Mouse (Mus musculus): ENCODE data around the gene Cnn3. TPM values are rescaled to one million over a fixed set of nuclear protein-coding genes. Genes with fewer than 3 reads are reported as not detected.

The Cnn3 gene
- polyA plus RNA-seq (2012; rRNA removed): 52.8 and 67.8 TPM in 2 replicates

DNA sequence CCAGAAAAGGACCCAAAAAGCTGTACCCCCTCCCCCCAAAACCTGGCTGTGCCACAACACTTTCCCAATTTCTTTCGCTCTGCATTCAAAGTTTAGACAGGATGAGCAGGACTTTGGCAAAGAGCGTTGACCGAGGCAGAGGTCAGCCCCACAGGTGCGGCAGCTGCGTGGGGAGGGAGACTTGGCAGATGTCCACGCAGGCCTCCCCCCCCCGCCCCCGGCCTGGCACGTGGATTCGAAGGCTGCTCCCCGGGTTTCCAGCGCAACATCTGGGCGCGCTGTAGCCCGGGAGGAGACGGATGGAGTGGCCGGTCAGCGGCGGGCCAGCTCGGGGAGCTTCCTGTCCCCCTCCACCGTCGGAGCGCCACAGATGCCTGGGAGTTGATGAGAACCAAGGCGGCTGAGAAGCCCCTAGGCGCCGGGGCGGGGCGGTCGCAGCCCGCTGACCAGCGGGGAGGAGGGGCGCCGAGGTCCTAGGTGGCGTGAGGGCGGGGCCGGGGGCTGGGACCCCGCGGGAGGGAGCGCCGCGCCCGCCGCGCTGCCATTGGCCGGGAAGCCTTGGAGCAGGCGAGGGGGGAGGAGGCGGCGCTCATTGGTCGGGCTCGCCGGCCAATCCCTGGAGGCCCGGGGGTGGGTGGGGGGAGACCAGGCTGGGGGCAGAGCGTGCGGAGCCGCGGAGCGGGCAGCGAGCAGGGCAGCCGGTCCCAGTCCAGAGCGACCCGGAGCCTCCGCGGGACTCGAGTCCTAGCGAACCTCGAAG is at the start of gene Cnn3:
Cnn3 (plus strand) TSS at position 637 of the 760 bp plus-strand sequence.
- Histone ChIP-seq H3K36me3 (ENCODE audit: control insufficient read depth, insufficient read depth, low read length) (no peaks in the 10 kb centered on the region), H3K4me3 (ENCODE audit: low read depth, low read length) (peak within 1 kb of the TSS; percentile 85), H3K27me3 (ENCODE audit: control insufficient read depth, insufficient read depth, low read length) (no peaks in the 10 kb centered on the region), H3K4me1 (ENCODE audit: control insufficient read depth, insufficient read depth, insufficient read length, low read length) (peaks cover 3% of the 10 kb centered on the region), H3K27ac (ENCODE audit: insufficient read depth, low read depth, low read length) (peak within 1 kb of the TSS; percentile 79)
- TF ChIP-seq POLR2A (IDR thresholded peaks at IDR 0.05; ENCODE audit: low read depth, low read length): peak; percentile 67
- no peak for TF ChIP-seq CTCF (IDR thresholded peaks at IDR 0.05; ENCODE audit: extremely low read depth, insufficient read length, insufficient replicate concordance, low read depth, low read length)
- 1% methylated on average over 64 of the region's 66 CpGs for WGBS

DNA sequence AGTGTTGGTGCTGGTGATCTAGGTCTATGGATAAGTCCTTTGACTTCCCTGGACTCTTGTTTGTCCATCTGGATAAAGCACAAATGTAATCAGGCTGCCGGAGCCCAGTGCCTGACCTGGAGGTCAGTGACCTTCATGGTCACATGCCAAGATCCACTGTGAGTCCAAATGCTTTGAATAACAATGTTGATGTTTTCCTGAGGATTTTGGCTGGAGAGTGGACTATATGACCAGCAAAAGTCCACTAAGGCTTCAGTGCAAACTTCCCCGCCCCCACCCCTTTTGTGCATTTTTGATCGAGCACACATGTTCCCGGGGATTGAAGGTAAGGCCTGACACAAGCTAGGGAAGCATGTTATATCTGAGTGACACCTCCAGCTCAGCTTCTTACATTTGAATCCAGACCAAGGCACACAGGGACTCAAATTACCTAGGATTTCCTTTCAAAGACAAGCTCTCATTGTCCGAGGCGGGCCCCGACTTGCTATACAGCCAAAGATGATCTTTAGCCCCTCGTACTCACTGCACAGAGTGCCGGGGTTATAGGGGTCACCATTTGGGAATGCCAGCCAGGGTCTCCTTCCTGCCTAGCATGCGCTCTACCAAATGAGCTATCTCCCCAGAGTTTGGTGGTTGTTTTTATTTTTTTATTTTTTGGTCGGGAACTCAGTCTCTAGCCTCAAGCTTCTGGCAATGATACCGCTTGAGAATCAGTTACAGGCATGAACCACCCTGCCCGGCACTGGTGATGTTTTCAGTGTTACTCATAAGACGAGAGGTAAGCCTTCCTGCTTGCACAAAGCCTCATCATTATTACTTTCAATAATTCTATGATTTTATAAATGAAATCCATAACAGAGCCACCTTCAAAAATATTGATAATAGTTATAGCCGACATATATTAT is 47.3 kb upstream of the Cnn3 start:
- H3K27me3 ChIP-seq (ENCODE audit: control insufficient read depth, insufficient read depth, low read length): no peaks in the 10 kb centered on the region
- H3K36me3 ChIP-seq (ENCODE audit: control insufficient read depth, insufficient read depth, low read length): no peaks in the 10 kb centered on the region
- H3K27ac ChIP-seq (ENCODE audit: insufficient read depth, low read depth, low read length): no peak overlapping the region
- TF ChIP-seq POLR2A (IDR thresholded peaks at IDR 0.05; ENCODE audit: low read depth, low read length) (no peak), CTCF (IDR thresholded peaks at IDR 0.05; ENCODE audit: extremely low read depth, insufficient read length, insufficient replicate concordance, low read depth, low read length) (no peak)
- no peak overlapping the region for H3K4me3 ChIP-seq (ENCODE audit: low read depth, low read length)
- H3K4me1 ChIP-seq (ENCODE audit: control insufficient read depth, insufficient read depth, insufficient read length, low read length): no peaks in the 10 kb centered on the region
- 77% methylated on average over 15 of the region's 15 CpGs for WGBS

DNA sequence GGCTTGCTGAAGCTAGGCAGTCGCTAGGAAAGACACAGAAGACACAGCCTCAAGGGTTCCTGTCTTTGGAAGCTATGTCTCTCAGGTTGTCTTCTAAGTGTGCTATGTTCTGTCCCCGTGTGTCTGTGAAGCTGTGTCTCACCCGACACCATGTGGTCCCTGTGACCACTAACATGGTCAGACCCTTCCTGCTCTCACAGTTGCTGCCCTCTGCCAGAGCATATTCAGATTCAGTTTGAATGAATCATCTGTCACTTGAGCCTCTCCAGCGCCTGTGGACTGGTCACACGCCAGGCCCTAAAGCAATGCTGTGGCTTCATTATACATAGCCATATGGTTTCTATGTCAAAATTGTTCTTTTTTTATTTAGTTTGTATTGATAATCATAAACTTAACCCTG is 46.6 kb upstream of the Cnn3 start:
- whole genome bisulfite sequencing: 84% methylated on average over 5 of the region's 5 CpGs

DNA sequence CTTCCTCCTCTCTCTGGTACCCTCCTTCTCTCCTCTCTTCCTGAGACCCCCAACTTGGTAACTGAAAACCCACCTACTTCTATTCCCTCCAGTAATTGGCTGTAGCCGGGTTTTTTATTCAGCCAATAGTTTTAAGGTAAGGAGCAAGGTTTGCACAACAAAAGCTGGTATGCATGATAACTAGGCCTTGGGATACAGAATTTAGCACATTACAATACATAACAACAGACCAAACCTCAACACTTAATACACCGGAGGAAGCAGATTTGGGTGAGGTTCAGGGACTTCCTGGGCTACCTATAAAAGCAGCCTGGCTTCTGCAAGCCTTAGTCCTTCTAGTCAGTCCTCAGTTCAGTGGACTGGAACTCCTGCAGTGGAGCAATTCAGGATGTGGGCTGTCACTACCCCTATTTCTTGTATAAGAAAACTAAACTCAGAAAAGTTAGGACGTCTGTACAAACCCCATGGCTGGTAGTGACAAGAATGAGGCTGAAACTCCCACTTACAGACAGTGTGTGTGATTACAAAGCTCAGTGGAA is 38.8 kb upstream of the Cnn3 start:
- Histone ChIP-seq H3K27me3 (ENCODE audit: control insufficient read depth, insufficient read depth, low read length) (no peaks in the 10 kb centered on the region), H3K27ac (ENCODE audit: insufficient read depth, low read depth, low read length) (no peak overlapping the region), H3K4me1 (ENCODE audit: control insufficient read depth, insufficient read depth, insufficient read length, low read length) (no peaks in the 10 kb centered on the region), H3K4me3 (ENCODE audit: low read depth, low read length) (no peak overlapping the region), H3K36me3 (ENCODE audit: control insufficient read depth, insufficient read depth, low read length) (no peaks in the 10 kb centered on the region)
- WGBS: 86% methylated on average over 3 of the region's 3 CpGs
- TF ChIP-seq POLR2A (IDR thresholded peaks at IDR 0.05; ENCODE audit: low read depth, low read length): no peak

More for the DNA sequence above, 46.6 kb upstream of the Cnn3 start:
- H3K4me1 ChIP-seq (ENCODE audit: control insufficient read depth, insufficient read depth, insufficient read length, low read length): no peaks in the 10 kb centered on the region
- no peak overlapping the region for H3K4me3 ChIP-seq (ENCODE audit: low read depth, low read length)
- H3K36me3 ChIP-seq (ENCODE audit: control insufficient read depth, insufficient read depth, low read length): no peaks in the 10 kb centered on the region
- TF ChIP-seq CTCF (IDR thresholded peaks at IDR 0.05; ENCODE audit: extremely low read depth, insufficient read length, insufficient replicate concordance, low read depth, low read length) (no peak), POLR2A (IDR thresholded peaks at IDR 0.05; ENCODE audit: low read depth, low read length) (no peak)
- H3K27me3 ChIP-seq (ENCODE audit: control insufficient read depth, insufficient read depth, low read length): no peaks in the 10 kb centered on the region
- no peak overlapping the region for H3K27ac ChIP-seq (ENCODE audit: insufficient read depth, low read depth, low read length)

DNA sequence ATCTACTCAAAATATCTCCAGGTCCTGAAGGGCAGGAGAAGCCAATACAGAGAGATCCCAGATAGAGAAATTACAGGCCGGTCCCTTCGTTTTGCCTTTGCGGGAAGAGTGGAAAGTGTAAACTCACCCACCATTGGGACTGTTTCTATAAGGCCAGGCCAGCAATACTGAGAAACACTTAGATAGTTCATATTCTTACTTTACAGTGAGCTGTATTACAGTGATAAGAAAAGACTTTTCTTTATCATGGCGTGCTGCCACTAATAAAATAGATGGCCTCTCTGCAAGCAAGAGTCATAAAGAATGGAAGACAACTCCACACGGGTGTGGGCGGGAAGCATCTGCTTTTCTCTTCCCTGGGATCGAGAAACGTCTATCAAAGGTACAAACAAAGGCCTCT is 36.9 kb upstream of the Cnn3 start:
- Histone ChIP-seq H3K4me3 (ENCODE audit: low read depth, low read length) (no peak overlapping the region), H3K27me3 (ENCODE audit: control insufficient read depth, insufficient read depth, low read length) (no peaks in the 10 kb centered on the region), H3K27ac (ENCODE audit: insufficient read depth, low read depth, low read length) (no peak overlapping the region), H3K4me1 (ENCODE audit: control insufficient read depth, insufficient read depth, insufficient read length, low read length) (no peaks in the 10 kb centered on the region), H3K36me3 (ENCODE audit: control insufficient read depth, insufficient read depth, low read length) (no peaks in the 10 kb centered on the region)
- TF ChIP-seq CTCF (IDR thresholded peaks at IDR 0.05; ENCODE audit: extremely low read depth, insufficient read length, insufficient replicate concordance, low read depth, low read length) (no peak), POLR2A (IDR thresholded peaks at IDR 0.05; ENCODE audit: low read depth, low read length) (no peak)
- 61% methylated on average over 8 of the region's 8 CpGs for WGBS

DNA sequence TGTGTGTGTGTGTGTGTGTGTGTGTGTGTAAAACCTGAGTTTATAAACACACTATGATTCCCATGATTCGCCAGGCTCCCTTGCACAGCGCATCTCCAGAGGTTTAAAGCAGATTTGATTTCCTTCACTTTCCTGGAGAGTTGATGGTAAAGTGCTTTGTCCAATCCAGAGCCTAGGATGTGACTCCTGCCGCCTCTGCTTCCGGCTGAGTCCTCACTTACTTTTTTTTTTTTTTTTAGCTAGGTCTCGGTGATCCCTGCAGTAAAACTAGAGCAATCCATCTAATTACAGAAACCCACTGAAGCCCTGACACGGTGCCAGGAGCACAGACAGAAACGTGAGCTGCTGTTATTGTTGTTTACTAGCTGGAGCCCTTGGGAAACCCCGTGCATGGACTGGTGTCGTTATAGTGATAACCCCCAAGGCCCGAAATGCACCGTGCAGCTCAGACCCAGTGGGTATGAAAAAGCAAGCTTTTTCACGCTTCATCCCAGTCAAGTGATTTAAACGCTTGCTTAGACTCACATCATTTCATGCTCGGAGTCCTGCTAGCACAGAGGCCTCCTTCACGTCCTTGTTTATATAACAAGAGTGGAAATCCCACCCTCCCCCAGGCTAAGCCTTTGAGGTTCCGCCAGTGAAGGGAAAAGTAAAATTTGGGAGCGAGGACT is 36.3 kb upstream of the Cnn3 start:
- no peak for TF ChIP-seq CTCF (IDR thresholded peaks at IDR 0.05; ENCODE audit: extremely low read depth, insufficient read length, insufficient replicate concordance, low read depth, low read length)
- TF ChIP-seq POLR2A (IDR thresholded peaks at IDR 0.05; ENCODE audit: low read depth, low read length): no peak
- Histone ChIP-seq H3K27me3 (ENCODE audit: control insufficient read depth, insufficient read depth, low read length) (no peaks in the 10 kb centered on the region), H3K4me1 (ENCODE audit: control insufficient read depth, insufficient read depth, insufficient read length, low read length) (no peaks in the 10 kb centered on the region), H3K36me3 (ENCODE audit: control insufficient read depth, insufficient read depth, low read length) (no peaks in the 10 kb centered on the region), H3K27ac (ENCODE audit: insufficient read depth, low read depth, low read length) (no peak overlapping the region), H3K4me3 (ENCODE audit: low read depth, low read length) (no peak overlapping the region)
- WGBS: 71% methylated on average over 17 of the region's 17 CpGs
